Mouse (Mus musculus): ENCODE measurements at regions not wholly inside any gene's neighbourhood (a gene's known extent, or its start where the extent isn't known, plus 50 kb on each side); places are given as distances from the start of the nearest gene placed in this dataset.

DNA sequence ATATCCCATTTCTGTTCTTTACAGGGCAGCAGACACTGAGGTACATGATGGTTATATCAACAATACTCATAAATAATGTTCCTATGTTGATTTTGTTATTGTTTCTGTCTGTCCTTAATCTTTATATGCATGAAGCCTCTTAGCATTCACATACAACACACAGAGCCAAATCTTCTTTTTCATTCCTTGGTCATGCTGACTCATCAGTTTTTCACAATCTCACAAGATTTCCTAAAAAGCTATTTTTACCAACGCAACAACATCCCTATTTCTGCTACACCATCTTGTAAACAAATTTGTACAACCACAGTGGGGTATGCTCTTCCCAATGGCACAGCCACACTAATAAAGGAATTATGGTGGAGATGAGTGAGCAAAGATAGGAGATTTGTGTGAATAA, 555.1 kb downstream of the Trib2 start:
- no peak overlapping the region for H3K4me2 ChIP-seq (replicated peaks)
- H3K36me3 ChIP-seq = no peaks in the 10 kb centered on the region
- H3K4me3 ChIP-seq = no peak overlapping the region
- H3K27me3 ChIP-seq = no peaks in the 10 kb centered on the region
- no peak overlapping the region for H3K27ac ChIP-seq
- H3K9me3 ChIP-seq (replicated peaks) = no peaks in the 10 kb centered on the region
- 86% methylated on average over 1 of the region's 1 CpGs for WGBS
- ATAC-seq (ENCODE audit: low FRiP score) = no peak
- no peaks in the 10 kb centered on the region for H3K4me1 ChIP-seq
- no peak overlapping the region for H3K9ac ChIP-seq

GRCm38 (mm10) chr12:15260907-15261415, 555.8 kb downstream of the Trib2 start:
- H3K4me3 ChIP-seq = no peak overlapping the region
- WGBS = 21% methylated on average over 2 of the region's 2 CpGs
- no peak overlapping the region for H3K27ac ChIP-seq
- no peaks in the 10 kb centered on the region for H3K27me3 ChIP-seq
- H3K4me2 ChIP-seq (replicated peaks) = no peak overlapping the region
- no peaks in the 10 kb centered on the region for H3K36me3 ChIP-seq
- ATAC-seq (ENCODE audit: low FRiP score) = no peak
- H3K4me1 ChIP-seq = no peaks in the 10 kb centered on the region
- no peaks in the 10 kb centered on the region for H3K9me3 ChIP-seq (replicated peaks)
- H3K9ac ChIP-seq = no peak overlapping the region

DNA sequence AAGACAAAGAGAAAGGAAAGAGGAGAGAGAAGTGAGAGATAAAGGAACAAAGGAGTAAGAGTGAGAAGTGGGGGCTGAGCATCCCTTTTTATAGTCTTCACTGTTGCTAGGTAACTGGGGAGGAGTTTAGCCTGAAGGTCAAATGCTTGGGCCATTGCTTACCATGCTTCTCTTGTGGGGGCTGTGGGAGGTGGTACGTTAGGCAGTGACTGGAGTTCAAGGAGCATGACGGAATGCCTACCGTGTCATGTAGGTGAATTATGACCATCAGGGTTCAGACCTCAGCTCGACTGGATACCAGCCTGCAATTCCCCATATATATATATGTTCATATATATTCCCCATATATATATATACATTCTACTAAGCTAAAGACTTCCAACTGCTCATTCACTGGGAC, 571.8 kb downstream of the Trib2 start:
- Histone ChIP-seq H3K36me3 (no peaks in the 10 kb centered on the region), H3K4me3 (no peak overlapping the region), H3K9ac (no peak overlapping the region), H3K27ac (no peak overlapping the region), H3K4me1 (no peaks in the 10 kb centered on the region), H3K4me2 (replicated peaks) (no peak overlapping the region), H3K9me3 (replicated peaks) (no peaks in the 10 kb centered on the region), H3K27me3 (no peaks in the 10 kb centered on the region)
- WGBS = 61% methylated on average over 4 of the region's 4 CpGs
- no peak for ATAC-seq (ENCODE audit: low FRiP score)

DNA sequence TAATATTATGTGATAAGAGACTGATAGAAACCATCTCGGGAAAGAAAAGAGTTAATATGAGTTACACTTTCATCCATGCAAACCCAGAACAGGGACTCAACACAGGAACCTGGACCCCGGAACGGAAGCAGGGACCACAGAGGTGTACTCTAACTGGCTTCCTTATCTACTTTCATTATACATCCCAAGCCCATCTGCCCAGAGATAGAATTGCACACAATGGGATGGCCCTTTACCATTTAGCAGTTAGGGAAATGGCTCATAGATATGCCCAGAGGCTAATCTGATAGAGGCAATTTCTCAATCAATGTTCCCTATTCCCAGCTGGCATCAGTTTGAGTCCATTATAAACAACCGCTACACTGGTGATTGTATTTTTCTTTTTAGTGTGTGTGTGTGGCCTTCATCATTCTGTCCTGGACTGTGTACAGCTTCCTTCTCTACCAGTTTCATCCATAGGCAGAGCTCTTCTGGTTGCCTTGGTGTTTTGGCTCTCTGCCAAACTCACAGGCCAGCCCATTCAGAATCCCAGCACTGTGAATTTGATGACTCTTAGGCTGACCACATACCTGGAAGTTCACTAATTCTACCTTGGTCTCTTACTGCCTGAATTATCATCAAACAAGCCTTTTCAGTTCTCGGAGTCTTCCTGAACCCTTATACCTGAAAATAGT, 594.1 kb downstream of the Trib2 start:
- no peaks in the 10 kb centered on the region for H3K36me3 ChIP-seq
- H3K4me3 ChIP-seq = no peak overlapping the region
- no peak overlapping the region for H3K27ac ChIP-seq
- peak; percentile 79 for ATAC-seq (ENCODE audit: low FRiP score)
- WGBS = 87% methylated on average over 5 of the region's 5 CpGs
- no peak overlapping the region for H3K9ac ChIP-seq
- H3K9me3 ChIP-seq (replicated peaks) = no peaks in the 10 kb centered on the region
- no peaks in the 10 kb centered on the region for H3K4me1 ChIP-seq
- no peaks in the 10 kb centered on the region for H3K27me3 ChIP-seq
- no peak overlapping the region for H3K4me2 ChIP-seq (replicated peaks)

GRCm38 (mm10) chr12:15218504-15218903, 598.2 kb downstream of the Trib2 start:
- Histone ChIP-seq H3K9ac (no peak overlapping the region), H3K36me3 (no peaks in the 10 kb centered on the region), H3K27me3 (no peaks in the 10 kb centered on the region), H3K9me3 (replicated peaks) (no peaks in the 10 kb centered on the region), H3K4me1 (no peaks in the 10 kb centered on the region), H3K4me2 (replicated peaks) (0 out of 2 replicates have a peak overlapping the region, but pooled peaks have one; percentile 1), H3K4me3 (no peak overlapping the region), H3K27ac (no peak overlapping the region)
- WGBS = 35% methylated on average over 8 of the region's 8 CpGs
- peak; percentile 61 for ATAC-seq (ENCODE audit: low FRiP score)

DNA sequence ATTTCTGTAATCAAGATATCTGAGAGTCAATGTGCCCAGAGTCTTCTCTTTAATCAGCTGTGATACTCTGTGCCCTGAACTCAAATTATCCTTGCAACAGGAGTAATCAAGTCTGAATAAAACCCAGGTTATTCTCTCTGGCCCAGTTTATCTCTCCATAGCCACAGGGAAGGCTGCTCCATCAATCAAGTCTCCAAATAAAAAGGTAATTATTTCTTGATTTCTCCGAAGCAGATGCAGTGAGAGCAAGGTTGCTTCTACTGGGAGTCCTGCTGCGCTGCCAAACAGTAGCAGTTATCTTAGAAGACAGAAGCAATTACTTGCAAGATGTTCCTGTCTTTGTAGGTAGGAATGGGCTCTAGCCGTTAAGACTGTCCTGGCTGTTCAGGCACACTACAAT, 600.5 kb downstream of the Trib2 start:
- H3K4me1 ChIP-seq = no peaks in the 10 kb centered on the region
- H3K9ac ChIP-seq = no peak overlapping the region
- peak; percentile 61; the same call in 1 of the 2 replicates for ATAC-seq (ENCODE audit: low FRiP score)
- no peak overlapping the region for H3K27ac ChIP-seq
- H3K36me3 ChIP-seq = no peaks in the 10 kb centered on the region
- 56% methylated on average over 3 of the region's 3 CpGs for WGBS
- H3K4me2 ChIP-seq (replicated peaks) = no peak overlapping the region
- no peaks in the 10 kb centered on the region for H3K9me3 ChIP-seq (replicated peaks)
- no peak overlapping the region for H3K4me3 ChIP-seq
- no peaks in the 10 kb centered on the region for H3K27me3 ChIP-seq

DNA sequence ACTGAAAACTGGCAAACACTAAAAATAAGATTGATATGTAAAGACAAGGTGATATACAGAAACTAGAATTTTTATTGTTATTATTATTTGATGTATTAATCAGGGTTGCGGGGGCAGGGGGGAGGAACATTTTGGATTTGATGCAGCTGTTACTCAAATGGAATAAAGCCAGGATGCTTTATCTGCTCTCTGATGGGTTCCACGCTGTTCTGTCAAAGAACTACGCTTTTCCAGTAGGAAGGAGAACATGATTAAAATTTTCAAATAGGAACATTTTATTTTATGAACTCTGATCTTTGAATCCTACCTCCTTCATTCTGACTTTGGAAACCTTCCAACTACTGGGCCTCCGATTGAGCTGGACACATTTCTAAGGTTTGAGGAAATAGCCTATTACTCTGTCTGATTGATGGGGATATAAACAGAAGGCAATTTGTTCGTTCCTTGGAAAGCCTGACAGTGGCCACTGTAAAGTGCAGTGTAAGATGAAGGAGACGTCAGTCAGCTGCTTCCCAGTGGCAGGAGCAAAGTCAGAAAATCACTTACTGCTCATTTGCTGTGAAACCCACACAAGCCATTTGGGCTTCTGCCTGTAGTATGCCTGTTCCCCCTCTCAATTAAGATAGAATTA, 642.2 kb downstream of the Trib2 start:
- ATAC-seq (ENCODE audit: low FRiP score) = no peak
- Histone ChIP-seq H3K9ac (no peak overlapping the region), H3K36me3 (no peaks in the 10 kb centered on the region), H3K4me2 (replicated peaks) (no peak overlapping the region), H3K4me1 (no peaks in the 10 kb centered on the region), H3K4me3 (no peak overlapping the region), H3K9me3 (replicated peaks) (no peaks in the 10 kb centered on the region), H3K27me3 (no peaks in the 10 kb centered on the region), H3K27ac (no peak overlapping the region)
- WGBS = 67% methylated on average over 6 of the region's 6 CpGs

DNA sequence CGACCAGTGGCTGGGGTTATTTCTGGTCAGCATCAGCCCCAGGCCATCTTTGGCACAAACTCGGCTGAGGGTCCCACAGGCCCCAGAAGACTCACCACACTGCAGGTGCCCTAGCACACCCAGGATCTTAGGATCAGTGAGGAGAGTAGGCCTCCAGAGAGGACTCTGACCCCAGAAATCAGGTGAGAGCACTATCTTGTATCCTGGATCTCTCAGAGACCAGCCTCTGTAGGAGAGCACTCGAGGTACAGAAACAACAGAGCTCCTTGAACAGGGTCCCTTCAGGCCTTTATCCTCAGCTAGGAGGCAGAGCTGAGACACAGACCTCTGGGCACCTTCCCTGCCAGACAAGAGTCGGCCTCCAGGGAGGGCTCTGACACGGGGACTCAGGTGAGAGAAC, 654.1 kb downstream of the Trib2 start:
- Histone ChIP-seq H3K9ac (no peak overlapping the region), H3K27ac (no peak overlapping the region), H3K9me3 (replicated peaks) (no peaks in the 10 kb centered on the region), H3K36me3 (no peaks in the 10 kb centered on the region), H3K27me3 (no peaks in the 10 kb centered on the region), H3K4me1 (no peaks in the 10 kb centered on the region), H3K4me3 (no peak overlapping the region), H3K4me2 (replicated peaks) (no peak overlapping the region)
- no peak for ATAC-seq (ENCODE audit: low FRiP score)
- WGBS = 80% methylated on average over 5 of the region's 5 CpGs

- H3K4me3 ChIP-seq = no peak overlapping the region
- 75% methylated on average over 3 of the region's 3 CpGs for WGBS
- ATAC-seq (ENCODE audit: low FRiP score) = no peak
Observed at GRCm38 (mm10) chr12:15161864-15162263, 654.9 kb downstream of the Trib2 start.

GRCm38 (mm10) chr12:15160478-15160998, 656.2 kb downstream of the Trib2 start:
- no peak overlapping the region for H3K4me2 ChIP-seq (replicated peaks)
- ATAC-seq (ENCODE audit: low FRiP score) = no peak
- no peaks in the 10 kb centered on the region for H3K4me1 ChIP-seq
- H3K27me3 ChIP-seq = no peaks in the 10 kb centered on the region
- no peak overlapping the region for H3K27ac ChIP-seq
- H3K9me3 ChIP-seq (replicated peaks) = no peaks in the 10 kb centered on the region
- WGBS = 87% methylated on average over 2 of the region's 2 CpGs
- no peaks in the 10 kb centered on the region for H3K36me3 ChIP-seq
- no peak overlapping the region for H3K4me3 ChIP-seq
- no peak overlapping the region for H3K9ac ChIP-seq

More at GRCm38 (mm10) chr12:15161864-15162263, 654.9 kb downstream of the Trib2 start:
- no peak overlapping the region for H3K4me2 ChIP-seq (replicated peaks)
- H3K27me3 ChIP-seq = no peaks in the 10 kb centered on the region
- no peak overlapping the region for H3K27ac ChIP-seq
- no peaks in the 10 kb centered on the region for H3K4me1 ChIP-seq
- H3K9me3 ChIP-seq (replicated peaks) = no peaks in the 10 kb centered on the region
- H3K36me3 ChIP-seq = no peaks in the 10 kb centered on the region
- no peak overlapping the region for H3K9ac ChIP-seq

DNA sequence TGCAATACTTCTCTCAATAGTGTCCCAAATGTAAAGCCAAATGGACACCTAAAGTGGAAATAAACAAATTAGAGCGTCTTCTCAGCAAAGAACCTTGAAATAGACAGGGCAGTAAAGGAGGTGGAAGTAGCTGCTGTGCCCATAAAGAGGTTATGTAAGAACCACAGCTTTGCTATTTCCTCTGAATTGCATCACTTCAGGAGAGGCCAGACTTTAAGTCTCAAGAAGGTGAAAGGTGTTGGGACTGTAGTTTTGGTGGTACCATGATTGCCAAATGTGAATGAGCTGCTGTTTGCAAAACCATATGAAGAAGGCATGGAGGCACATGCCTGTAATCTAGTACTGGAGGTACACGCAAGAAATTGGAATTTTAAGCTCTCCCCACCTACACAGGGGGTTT, 670.3 kb downstream of the Trib2 start:
- Histone ChIP-seq H3K9me3 (replicated peaks) (no peaks in the 10 kb centered on the region), H3K9ac (no peak overlapping the region), H3K27me3 (no peaks in the 10 kb centered on the region), H3K36me3 (no peaks in the 10 kb centered on the region), H3K4me2 (replicated peaks) (no peak overlapping the region), H3K4me3 (no peak overlapping the region), H3K4me1 (no peaks in the 10 kb centered on the region), H3K27ac (no peak overlapping the region)
- WGBS = 84% methylated on average over 2 of the region's 2 CpGs
- ATAC-seq (ENCODE audit: low FRiP score) = no peak

DNA sequence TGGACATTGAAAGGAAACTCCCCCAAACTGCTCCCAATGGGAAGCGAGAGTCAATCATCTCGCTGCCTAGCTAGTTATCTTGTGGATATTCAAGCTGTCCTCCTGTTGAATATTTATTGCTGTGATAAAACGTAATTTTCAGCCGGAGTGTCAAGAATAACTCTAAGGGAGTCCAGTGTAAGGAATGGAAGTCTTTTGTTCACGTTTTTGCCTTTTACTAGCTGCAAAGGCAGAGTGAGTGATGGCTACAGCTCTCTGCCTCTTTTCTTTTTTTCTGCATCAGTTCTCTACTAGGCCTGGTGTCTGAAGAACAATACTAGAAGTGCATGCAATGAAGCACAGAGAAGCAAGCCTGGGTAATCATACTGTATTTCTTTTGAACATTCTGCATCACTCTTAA, 679.7 kb downstream of the Trib2 start:
- Histone ChIP-seq H3K27me3 (no peaks in the 10 kb centered on the region), H3K4me2 (replicated peaks) (no peak overlapping the region), H3K9ac (no peak overlapping the region), H3K4me1 (no peaks in the 10 kb centered on the region), H3K9me3 (replicated peaks) (no peaks in the 10 kb centered on the region), H3K4me3 (no peak overlapping the region), H3K36me3 (no peaks in the 10 kb centered on the region), H3K27ac (no peak overlapping the region)
- 42% methylated on average over 5 of the region's 5 CpGs for WGBS
- no peak for ATAC-seq (ENCODE audit: low FRiP score)

DNA sequence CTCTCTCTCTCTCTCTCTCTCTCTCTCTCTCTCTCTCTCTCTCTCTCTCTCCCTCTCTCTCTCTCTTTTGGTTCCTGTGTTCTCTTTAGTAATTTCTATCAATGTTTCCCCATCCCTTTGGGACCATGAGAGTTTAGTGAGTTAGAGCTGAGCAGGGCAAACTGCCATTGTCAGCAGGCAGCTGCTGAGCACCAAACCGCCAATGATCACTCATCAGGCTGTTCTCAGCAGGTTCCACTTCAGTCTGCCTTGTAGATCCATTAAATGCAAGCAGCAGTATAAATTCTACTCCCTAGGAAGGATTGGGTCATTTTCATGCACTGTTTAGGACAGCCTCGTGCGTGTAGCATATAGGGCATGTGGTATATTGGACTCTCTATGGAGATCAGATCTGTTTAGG, 692.5 kb downstream of the Trib2 start:
- no peak overlapping the region for H3K4me2 ChIP-seq (replicated peaks)
- ATAC-seq (ENCODE audit: low FRiP score) = no peak
- H3K27me3 ChIP-seq = no peaks in the 10 kb centered on the region
- no peaks in the 10 kb centered on the region for H3K9me3 ChIP-seq (replicated peaks)
- H3K4me3 ChIP-seq = no peak overlapping the region
- H3K9ac ChIP-seq = no peak overlapping the region
- no peaks in the 10 kb centered on the region for H3K4me1 ChIP-seq
- H3K36me3 ChIP-seq = no peaks in the 10 kb centered on the region
- WGBS = 57% methylated on average over 3 of the region's 3 CpGs
- H3K27ac ChIP-seq = no peak overlapping the region

Measured in hindbrain, embryonic 12.5 days (tissue).